Mouse (Mus musculus): ENCODE measurements at regions not wholly inside any gene's neighbourhood (a gene's known extent, or its start where the extent isn't known, plus 50 kb on each side); places are given as distances from the start of the nearest gene placed in this dataset.

DNA sequence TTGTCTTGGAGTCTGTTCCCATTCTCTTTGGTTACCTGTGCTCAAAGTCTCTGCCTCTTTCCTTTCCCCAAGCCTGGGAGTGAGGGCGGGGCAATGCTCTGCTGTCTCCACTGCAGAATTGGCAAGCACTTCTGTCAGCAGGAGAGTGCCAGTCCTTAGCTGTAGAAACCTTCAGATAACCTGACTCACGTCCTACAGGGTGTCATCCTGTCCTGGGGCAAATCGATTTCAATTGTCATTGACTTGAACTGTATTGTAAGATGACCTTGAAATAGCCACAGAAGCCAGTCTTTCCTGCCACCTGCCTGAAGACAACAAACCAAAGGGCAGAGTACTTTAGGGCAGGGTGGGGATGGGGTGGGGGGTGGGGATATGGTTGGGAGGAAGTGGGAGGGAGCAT, 1303.8 kb downstream of the Synb start:
- no peak overlapping the region for H3K4me3 ChIP-seq (ENCODE audit: low read depth, low read length)
- no peaks in the 10 kb centered on the region for H3K4me1 ChIP-seq (ENCODE audit: control insufficient read depth, insufficient read depth, low read length)
- ATAC-seq (replicated peaks; ENCODE audit: insufficient number of reproducible peaks, low FRiP score, low TSS enrichment, low read depth) = no peak
- H3K36me3 ChIP-seq (replicated peaks; ENCODE audit: control insufficient read depth, insufficient read depth, low read depth, low read length) = no peaks in the 10 kb centered on the region
- WGBS = 67% methylated on average over 3 of the region's 3 CpGs
- no peak overlapping the region for H3K4me2 ChIP-seq (ENCODE audit: low read depth, low read length)
- DNase-seq (ENCODE audit: low spot score) = no peak
- H3K9ac ChIP-seq (replicated peaks; ENCODE audit: low read length) = no peak overlapping the region
- no peak overlapping the region for H3K27ac ChIP-seq (replicated peaks; ENCODE audit: low read depth, low read length)
- no peaks in the 10 kb centered on the region for H3K9me3 ChIP-seq (replicated peaks; ENCODE audit: control insufficient read depth, low read length)
- H3K27me3 ChIP-seq (ENCODE audit: control insufficient read depth, insufficient read depth, low read length) = no peaks in the 10 kb centered on the region
